Mouse (Mus musculus) induced T-regulatory cell, adult 2 months (primary cell): Measurements from ENCODE around the gene Plb1.

ENCODE experiments used
- DNase-seq: peaks from one replicate; pipeline ENCODE4 v3.0.0-alpha.2; 2012; ENCODE audit warnings: low read depth

Gene Plb1

DNA sequence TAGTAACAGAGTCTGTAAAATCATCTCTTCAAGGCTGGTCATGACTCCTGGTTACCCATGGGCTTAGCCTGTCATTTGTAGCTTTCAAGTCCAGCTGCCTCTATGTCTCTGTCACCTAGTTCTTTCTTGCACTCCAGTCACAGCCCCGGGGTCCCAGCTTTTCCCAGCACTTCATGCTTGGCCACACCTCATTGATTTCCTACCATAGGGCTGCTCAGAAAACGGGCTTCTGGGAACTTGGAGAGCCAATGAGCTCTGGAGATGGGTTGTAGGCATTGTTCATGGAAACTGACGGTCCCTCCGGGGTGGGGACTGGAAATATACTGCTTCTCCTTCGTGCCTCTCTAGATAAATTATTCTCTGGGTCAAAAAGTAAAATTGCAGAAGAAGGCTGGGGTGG lies 28.2 kb downstream of the Plb1 start:
- no peak for DNase-seq

DNA sequence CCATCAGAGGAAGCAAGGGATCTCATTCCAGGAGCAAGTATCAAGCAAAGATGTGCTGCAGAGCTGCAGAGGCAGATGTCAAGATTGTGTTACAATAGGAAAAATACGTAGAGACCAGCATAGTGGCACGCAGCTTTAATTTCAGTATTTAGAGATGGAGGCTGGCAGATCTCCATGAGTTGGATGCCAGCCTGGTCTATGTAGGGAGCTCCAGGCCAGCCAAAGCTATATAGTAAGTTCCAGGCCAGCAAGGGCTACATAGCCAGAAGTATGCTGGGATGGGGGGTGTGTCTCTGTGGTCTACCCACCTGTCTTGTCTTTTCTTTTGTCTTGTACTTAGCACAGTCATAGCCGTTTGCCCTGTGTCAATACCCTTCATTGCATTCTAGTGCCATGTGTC lies 28.7 kb downstream of the Plb1 start:
- DNase-seq = no peak

DNA sequence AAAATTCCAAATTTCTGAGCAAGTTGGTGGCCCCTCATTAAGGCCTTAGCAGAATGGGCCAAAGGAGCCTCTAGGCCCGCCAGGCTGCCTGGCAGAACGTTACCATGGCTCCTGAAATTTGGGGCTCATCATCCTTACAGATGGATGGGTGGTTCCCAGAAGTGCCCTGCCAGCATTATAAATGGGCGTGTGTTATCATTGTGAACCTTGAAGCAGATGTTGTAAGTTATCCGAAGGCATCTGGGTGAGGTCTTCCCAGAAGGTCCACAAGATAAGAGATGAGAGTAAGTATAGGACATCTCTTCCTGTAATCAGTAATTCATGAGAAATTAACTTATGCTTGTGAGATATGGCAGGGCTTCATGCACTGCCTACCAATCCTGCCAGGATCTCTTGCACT lies 30.0 kb downstream of the Plb1 start:
- no peak for DNase-seq

DNA sequence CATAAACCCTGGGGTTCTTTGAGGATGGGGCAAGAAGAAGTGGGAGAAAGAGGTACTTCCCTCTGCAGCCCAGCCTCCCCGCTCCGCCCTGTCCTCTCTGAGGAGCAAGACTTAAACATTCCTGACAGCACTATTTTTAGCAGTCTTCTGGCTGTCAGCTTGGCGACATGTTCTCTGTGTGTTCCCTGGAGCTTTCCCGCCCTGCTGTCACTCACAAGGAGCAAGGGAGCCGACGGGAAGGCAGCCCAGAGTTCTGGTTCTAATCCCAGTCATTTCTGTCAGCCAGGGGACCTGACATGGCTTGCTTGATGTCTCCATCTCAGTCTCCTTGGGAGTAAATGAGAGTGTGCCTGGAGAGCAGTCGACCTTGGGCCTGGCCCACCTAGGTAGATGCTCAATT lies 40.0 kb downstream of the Plb1 start:
- DNase-seq = no peak

DNA sequence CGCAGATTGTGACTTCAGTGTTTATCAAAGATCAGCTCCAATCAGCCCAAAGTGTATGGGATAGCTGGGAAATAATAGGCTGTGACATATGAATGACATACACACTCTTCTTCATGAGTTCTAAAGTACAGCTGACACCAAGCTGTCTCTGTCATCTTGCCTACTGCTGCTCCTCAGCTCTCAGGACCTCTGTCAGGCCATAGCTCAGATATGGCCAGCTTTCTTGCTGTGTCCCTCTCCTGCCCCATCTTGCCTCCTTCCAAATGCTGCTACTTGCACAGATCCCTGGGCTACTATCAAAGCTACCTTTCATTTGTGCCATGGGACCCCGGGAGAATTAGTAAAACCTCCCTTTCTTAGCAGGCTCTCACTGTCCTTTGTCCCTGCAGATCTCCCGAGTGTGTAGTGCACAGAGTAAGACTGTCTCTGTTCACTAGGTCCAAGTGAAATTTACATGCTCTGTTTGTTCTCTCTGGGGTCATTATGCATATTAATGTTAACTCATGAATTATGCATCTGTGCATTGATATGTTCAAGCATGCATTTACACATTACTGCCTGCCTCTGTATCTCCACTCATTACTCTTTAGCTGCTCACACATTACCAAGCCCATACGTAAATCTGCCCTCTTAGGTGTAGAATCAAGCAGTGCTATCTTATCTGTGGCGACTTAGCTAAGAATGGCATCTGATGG lies 45.6 kb downstream of the Plb1 start:
- DNase-seq = no peak

DNA sequence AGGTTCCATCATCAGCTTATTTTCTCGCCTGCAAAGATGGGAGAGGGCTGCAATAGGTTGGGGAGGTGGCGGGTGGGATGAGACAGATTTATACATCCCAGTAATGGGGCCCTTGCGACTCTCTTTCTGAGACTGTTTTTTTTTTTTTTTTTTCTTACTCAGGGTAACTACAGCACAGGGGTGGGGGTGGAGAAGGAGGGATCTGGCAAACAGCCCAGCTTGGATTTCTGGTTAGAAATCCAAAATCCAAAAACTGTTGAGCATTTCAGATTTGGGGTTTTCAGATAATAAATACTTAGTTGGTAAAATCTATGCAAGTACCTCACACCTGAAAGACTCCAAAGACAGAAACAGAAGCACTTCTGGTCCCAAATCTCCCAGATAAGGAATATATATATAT lies 47.6 kb downstream of the Plb1 start:
- DNase-seq = no peak

DNA sequence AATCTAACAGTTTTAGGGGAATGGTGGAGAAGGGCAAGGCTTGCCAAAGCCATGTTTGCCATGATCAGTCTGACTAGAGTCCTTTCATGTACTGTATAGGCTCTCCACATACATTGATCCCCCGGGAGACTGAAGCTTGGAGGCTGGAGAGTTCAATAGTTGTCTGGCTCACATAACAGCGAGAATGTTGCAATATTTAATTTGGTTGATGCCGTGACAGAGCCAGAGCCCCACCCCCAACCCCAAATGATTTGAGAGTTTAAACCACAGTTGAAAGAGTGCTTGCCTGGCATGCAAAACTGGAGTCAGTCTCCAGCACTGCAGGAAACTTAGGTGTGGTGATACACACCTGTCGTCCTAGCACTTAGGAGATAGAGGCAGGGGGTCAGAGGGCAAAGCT lies 49.8 kb downstream of the Plb1 start:
- DNase-seq = no peak

DNA sequence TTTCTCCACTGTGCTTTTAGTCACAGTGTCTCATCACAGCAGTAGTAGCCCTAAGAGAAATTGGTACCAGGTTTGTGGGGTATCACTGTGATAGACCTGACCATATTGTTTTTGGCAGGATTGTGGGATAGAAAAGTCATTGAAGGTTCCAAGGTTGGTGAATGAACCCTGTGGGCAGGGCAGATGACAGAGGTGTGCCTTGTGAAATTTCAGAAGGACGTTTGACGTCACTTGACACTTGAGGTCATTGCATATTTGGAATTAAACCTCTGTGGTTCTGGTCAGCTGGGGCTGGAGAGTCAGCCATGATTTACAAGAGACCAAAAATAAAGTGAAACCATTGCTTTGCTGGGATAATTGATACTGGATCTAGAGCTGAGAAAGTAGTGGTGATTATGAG lies 50.9 kb downstream of the Plb1 start:
- DNase-seq = no peak

DNA sequence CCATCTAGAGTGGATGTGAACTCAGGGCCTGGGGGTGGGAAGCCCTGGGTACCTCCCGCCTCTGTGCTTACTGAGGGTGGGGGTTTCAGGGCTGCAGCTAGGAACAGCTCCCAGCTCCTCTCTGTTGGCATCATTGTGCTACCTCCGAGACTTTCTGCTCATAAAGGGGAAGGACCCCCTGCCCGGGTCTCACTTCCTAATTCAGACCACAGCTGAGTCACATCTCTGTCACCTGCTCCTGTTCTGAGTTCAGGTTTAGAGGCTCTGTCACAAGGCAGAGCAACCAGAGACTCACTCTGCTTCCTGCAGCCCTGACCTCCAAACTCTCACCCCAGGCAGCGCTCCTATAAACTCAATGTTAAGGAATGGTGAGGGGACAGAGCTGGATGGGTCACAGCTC lies 53.8 kb downstream of the Plb1 start:
- DNase-seq = no peak

DNA sequence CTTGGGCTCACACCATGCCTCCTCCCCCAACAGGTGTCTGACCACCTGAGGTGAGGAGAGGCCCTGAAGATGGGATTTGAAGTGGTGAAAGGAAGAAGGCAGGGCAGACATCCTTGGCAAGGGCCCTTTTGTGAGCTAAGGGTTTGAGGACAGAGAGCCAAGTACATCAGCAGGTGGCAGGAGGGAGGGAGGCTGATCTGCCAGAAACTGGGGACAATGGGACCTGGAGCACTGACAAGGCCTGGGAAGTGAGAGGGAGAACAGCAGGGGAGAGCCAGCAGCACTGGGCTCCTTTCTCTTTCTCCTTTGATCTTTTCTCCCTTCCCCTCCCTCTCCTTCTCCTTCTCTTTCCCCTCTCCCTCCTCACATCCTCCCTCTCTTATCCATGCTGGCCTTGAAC lies 55.5 kb downstream of the Plb1 start:
- no peak for DNase-seq

DNA sequence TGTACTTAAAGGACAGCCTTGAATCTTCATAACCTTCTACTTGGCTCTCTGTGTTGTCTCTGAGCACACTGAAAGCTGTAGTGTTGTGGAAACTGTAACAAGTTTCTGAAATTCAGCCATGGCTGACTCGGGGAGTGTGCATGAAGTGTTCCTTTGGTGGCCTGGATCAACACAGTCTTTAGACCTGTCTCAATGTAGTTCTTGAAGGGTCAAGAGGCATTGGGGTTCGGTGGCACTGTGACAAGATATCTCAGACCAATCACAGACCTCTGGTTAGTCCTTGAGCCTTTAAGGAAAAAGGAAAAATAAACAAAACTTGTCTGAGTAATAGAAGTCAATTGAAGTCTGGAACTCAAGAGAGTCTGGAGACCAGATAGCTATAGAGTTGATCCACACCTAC lies 58.8 kb downstream of the Plb1 start:
- DNase-seq = no peak

DNA sequence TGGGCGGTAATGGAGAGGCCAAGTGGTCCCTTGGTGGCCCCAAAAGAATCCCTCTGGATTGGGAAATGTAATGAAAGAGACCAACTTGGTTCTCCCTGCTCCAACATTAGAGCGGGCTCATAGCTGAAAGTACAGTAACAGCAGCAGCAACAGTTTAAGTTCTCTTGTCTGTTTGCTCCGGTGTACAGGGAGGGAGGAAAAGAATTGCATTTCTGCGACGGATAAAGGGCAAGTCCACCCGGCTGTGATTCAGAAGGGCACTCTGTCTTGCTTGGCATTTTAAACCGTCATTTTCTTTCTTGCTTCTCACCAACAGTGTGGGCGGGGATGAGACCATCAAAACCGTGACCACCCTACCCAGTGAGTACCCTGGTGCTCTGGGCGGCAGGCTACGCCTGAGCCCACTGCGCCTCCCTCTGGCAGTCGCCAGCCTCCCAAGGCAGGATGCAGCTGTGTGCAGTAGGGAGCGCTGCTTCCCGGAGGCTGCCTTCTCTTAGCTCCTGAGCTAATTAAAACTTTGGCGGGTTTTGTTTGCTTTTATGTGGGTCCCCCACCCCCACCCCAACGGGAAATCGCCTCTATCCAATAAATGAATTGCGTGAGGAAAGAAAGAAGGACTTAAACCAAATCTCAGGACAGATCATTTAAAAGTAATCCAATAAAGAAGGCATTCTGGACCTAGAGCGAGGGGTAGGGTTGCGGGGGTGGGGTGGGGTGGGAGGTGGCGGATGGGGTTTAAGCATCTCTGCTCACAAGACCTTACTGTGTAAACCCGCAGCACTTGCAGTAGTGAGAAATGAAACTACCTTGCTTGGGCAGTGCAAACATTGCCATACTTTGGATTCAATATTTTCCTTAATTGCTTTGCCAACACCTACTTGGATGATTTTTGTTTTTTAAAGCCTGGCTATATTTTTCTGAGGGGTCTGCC lies 70.7 kb downstream of the Plb1 start:
- peak; percentile 11 for DNase-seq

DNA sequence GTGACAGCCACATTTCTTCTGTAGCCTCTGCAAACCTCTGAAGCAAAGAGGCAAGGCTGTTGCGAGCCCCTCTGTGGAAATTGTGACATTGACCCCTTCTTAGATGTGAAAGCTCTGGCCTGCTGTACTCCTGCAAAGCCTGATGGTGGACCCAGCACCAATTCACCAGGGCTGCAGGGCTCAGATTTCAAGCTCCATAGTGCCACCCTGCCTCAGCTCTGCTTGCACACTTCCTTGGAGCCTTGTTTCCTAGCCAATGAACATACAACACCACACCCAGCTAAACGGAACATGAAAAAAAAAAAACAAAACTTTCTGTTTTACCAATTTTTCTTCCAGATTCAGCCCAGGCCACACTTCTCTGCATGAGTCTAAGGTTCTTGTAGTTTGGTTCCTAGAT lies 74.6 kb downstream of the Plb1 start:
- no peak for DNase-seq

DNA sequence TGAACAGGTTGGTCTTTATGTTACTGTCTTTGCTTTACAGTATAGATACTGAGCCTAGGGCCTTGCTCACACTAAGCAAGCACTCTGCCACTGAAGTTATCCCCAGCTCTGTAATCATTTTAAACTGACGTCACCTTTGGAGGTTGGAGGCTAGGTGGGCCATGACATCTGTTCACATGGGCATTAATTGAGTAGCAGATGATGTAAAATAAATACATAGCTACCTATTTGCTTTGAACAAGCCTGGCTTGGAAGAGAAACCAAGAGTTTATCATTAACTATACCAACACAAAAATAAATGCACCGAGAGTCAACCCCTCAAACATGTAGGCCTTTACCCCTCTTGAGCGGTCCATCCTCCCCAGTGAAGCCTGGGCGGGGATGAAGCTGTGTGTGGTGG lies 76.1 kb downstream of the Plb1 start:
- DNase-seq = no peak

DNA sequence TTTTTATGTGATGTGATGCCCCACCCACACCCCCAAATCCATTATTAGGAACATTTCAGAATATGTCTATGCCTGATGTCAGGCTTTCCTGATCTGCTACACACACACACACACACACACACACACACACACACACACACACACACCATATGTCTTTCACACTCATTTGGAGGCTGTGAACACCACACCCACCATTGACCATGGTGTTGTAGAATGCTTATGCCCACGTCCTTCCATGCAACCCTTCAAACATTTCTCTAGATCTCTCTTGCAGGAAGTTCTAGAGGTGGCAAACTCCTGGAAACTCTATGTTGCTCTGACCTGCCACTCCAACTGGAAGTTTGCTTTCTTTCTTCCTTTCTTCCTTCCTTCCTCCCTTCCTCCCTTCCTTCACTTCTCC lies 77.2 kb downstream of the Plb1 start:
- no peak for DNase-seq

DNA sequence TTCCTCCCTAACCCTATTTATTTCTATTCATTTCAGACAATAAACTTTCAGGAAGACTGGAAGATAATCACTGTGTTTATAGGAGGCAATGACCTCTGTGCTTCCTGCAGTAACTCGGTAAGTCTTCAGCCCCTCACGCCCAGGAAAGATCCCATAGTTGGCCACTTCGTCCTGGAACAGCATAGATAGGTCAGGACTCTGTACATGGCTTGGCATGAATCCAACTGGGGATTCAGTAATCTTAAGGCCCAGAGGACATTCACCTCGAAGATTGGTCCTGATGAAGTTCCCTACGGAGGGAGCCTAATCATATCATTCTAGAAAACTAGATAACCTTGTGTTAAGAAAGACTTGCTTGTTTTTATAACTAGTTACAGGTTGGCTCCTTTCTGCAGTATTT lies 78.3 kb downstream of the Plb1 start:
- DNase-seq = no peak

DNA sequence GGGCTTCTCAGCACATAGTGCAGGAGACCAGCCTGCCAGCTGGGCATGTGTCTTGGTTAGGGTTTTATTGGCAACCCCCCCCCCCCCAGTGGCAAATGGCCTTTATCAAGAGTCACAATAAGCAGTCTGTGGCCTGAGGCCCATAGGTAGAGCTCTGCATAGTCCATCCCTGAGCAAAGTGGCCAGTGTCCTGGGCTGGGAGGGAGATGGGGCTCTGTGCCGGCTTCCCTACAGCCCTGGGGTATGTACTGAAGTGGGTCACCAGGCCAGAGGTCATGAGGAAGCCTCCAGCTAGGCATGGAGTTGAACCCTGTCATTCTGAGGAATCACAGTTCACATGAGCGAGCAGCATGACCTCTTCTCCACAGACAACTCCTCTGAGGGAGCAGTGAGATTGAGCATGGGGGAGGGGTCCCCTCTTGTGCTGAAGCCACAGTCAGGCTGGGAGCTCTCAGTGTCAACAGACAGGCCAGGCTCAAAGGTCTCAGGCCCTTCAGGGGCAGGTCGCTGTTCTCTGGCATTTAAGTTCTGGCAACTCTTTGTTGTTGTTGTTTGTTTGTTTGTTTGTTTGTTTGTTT lies 79.2 kb downstream of the Plb1 start:
- DNase-seq = no peak

DNA sequence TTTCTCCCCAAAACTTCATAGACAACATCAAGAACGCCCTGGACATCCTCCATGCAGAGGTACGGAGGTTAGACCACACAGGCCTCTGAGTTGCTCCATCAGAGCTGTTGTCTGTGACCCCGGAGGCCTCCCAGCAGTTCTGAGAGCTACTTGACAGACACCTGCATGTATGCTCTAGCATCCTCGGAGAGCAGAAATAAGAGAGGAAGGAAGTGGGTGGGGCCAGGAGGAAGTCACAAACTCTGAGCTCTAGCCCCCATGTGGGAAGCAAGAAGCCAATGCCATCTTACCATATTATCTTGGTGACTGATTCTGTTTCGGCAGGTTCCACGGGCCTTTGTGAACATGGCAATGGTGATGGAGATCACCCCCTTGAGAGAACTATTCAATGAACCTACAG lies 81.2 kb downstream of the Plb1 start:
- DNase-seq = peak; percentile 48

DNA sequence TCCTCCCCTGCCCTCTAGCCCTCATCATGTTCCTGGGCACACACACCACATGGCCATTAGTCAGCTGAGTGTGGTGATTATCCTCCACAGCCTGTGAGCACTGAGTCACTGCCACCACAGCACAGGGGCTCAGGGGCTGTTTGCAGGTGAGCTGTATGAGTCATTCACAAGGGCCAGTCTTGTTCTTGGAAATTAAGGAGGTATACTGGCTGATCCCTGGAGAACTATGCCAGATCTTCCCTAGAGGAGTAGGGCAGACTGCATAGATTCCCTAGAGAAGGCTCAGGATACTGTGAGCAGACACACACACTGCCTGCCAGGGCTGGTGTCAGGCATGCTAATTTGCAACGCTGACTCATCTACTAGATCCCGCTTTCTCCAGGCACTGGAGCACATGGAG lies 82.2 kb downstream of the Plb1 start:
- no peak for DNase-seq

DNA sequence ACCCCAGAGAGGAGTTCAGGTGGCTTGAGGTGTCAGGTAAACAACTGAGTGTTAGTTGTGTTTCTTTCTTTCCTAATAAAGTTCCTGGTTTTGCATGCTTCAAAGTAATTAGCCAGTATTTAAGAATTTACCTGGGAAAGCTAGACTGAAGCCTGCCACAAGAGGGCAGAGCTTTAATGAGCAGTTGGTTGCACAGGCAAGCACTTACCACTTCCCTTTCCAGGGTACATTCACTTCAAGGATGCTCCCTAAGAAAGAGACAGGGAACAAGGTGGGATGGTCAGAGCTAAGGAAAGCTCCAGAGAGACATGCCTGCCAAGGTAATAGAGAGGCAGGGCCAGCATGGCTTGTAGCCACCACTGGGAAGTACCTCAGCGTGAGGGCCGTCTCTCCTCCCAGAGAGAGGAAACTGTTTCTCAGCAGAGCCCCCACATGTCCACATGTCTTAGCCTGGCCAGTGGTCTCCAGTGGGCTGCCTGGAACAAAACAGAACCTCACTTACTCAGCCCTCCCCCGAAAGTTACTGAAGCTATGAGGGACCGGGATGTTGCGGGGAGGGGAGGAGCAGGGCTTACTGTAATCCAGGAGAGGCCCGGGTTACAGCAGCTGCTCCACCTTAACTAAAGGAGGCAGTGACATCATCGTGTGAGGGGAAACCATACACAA lies 89.8 kb downstream of the Plb1 start:
- peak; percentile 45 for DNase-seq

DNA sequence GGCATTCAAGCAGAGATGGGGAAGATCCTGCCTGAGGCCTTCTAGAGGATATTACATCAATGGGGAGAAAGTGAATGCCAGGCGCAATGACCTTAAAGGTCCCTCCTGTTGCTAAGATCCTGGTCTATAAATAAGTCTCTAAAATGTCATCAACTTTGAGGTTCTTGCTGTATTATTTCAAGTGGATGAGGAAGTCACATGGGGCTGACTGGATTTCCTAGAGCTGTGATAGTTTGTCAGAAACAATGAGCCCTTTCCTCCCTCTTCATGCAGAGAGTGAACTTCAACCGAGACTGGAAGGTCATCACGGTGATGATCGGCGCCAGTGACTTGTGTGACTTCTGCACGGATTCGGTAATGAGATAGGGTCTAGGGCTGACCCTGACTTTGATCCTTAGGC lies 95.6 kb downstream of the Plb1 start:
- no peak for DNase-seq

DNA sequence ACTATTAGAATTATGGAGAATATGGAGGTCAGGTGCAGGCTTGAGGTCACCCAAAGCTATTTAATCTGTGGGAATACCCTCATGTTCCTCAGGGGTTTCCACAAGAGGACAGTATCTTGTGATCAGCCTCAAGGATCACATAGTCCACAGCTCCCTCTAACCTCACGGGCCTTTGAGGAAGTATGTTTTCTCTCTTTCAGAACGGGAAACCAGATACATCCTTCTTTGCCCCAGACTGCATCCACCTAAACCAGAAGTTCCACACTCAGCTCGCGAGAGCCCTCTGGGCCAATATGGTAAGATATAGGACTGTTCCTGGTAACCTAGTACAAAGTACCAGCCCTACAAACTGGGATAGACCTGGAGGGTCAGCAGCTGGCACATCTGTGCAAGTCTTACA lies 100.1 kb downstream of the Plb1 start:
- DNase-seq = no peak

DNA sequence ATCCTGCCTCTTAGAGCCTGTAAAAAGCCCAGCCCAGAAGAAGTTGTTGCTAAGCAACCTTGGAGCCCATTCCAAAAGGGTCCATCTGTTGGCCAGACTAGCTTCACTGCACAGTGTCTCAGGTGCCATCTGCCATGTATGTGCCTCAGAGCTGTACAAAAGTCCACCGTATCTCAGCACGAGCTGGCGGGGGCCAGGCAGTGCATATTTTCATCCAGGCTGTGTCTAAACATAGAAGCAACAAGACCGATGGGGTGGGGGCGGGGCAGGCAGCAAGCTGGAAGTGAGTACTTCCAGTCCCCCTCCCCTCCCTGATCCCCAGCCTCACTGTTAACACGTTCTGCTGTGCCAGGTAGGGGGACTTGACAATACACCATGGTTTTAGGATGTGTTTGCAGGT lies 102.7 kb downstream of the Plb1 start:
- DNase-seq = no peak
